Mouse (Mus musculus) stomach, embryonic 14.5 days (tissue): ENCODE measurements at regions not wholly inside any gene's neighbourhood (a gene's known extent, or its start where the extent isn't known, plus 50 kb on each side); places are given as distances from the start of the nearest gene placed in this dataset.
A peak's percentile ranks its signal among the peaks of the same experiment; 100 is the strongest.

Source experiments
- ATAC-seq: fragments of 200-750 bp; cut with Nextera tagmentation; 2 replicates; pipeline ENCODE4 v1.8.0; 2017; ENCODE audit warnings: low read depth, moderate TSS enrichment; ENCODE audit not compliant: insufficient number of reproducible peaks, insufficient read depth, low FRiP score
- H3K27ac ChIP-seq: fragments of 300-500 bp; sonication (generic); 2 replicates; pipeline ENCODE4 v1.5.1; 2014; ENCODE audit warnings: mild to moderate bottlenecking, low read length, moderate library complexity, mixed read lengths
- H3K27me3 ChIP-seq: fragments of 300-500 bp; sonication (generic); 2 replicates; pipeline ENCODE4 v1.6.1; 2014; ENCODE audit warnings: low read length, control low read depth, mixed read lengths; ENCODE audit not compliant: control insufficient read depth, insufficient read depth
- H3K36me3 ChIP-seq: fragments of 300-500 bp; sonication (generic); 2 replicates; pipeline ENCODE4 v1.6.1; 2014; ENCODE audit warnings: mild to moderate bottlenecking, control low read depth, low read length, moderate library complexity, mixed read lengths; ENCODE audit not compliant: control insufficient read depth, insufficient read depth
- H3K4me1 ChIP-seq: fragments of 300-500 bp; sonication (generic); 2 replicates; pipeline ENCODE4 v1.6.1; 2014; ENCODE audit warnings: low read length, control low read depth, mixed read lengths; ENCODE audit not compliant: control insufficient read depth, insufficient read depth
- H3K4me2 ChIP-seq: fragments of 300-500 bp; sonication (generic); replicated peaks from 2 replicates; pipeline ENCODE4 v1.6.1; 2014; ENCODE audit warnings: low read depth, low read length, control low read depth
- H3K4me3 ChIP-seq: fragments of 300-500 bp; sonication (generic); 2 replicates; pipeline ENCODE4 v1.5.1; 2014; ENCODE audit warnings: low read depth, low read length, control low read depth
- H3K9ac ChIP-seq: fragments of 300-500 bp; sonication (generic); replicated peaks from 2 replicates; pipeline ENCODE4 v1.6.1; 2014; ENCODE audit warnings: low read depth, mild to moderate bottlenecking, control low read depth, low read length, moderate library complexity, mixed read lengths
- H3K9me3 ChIP-seq: fragments of 300-500 bp; sonication (generic); 2 replicates; pipeline ENCODE4 v1.6.1; 2016; ENCODE audit warnings: low read depth, low read length, control low read depth; ENCODE audit not compliant: control insufficient read depth
- WGBS: fragments of 180-500 bp; shearing (Covaris S2); extraction: QIAGEN DNeasy Blood & Tissue Kit; methylation state at CpG from one replicate; pipeline ENCODE4 v1.1.7; 2014; 5-methylcytosine and 5-hydroxymethylcytosine counted together

GRCm38 (mm10) chr13:110836936-110837335, 417.9 kb upstream of the Actbl2 start:
- no peak overlapping the region for H3K27ac ChIP-seq
- no peak overlapping the region for H3K4me3 ChIP-seq
- no peak for ATAC-seq
- no peaks in the 10 kb centered on the region for H3K36me3 ChIP-seq
- H3K9me3 ChIP-seq: no peaks in the 10 kb centered on the region
- H3K27me3 ChIP-seq: no peaks in the 10 kb centered on the region
- 56% methylated on average over 7 of the region's 7 CpGs for WGBS
- no peaks in the 10 kb centered on the region for H3K4me1 ChIP-seq
- H3K9ac ChIP-seq: no peak overlapping the region
- H3K4me2 ChIP-seq: no peak overlapping the region

DNA sequence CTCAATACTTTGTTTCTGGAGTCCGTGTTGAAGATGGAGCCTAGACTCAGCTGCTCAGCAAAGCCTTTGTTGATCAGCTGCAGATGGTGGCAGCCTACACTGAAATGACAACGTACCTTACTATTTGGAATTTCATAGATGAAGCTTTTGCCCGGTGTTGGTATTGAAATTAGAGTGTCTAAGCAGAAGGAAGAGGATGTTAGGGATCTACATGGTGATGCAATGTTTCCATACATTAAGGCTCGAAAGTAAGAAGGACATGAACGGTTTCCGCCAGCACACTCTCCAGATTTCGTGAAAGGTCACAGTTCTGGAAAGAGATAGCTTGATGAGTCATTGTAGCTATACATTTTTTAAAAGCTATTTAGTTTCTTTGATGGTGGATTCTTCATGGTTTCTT, 412.9 kb upstream of the Actbl2 start:
- H3K36me3 ChIP-seq: no peaks in the 10 kb centered on the region
- H3K27me3 ChIP-seq: no peaks in the 10 kb centered on the region
- H3K4me1 ChIP-seq: no peaks in the 10 kb centered on the region
- no peak overlapping the region for H3K9ac ChIP-seq
- H3K27ac ChIP-seq: no peak overlapping the region
- H3K4me2 ChIP-seq: no peak overlapping the region
- 90% methylated on average over 7 of the region's 7 CpGs for WGBS
- H3K9me3 ChIP-seq: peaks cover 6% of the 10 kb centered on the region; the same call in 1 of the 2 replicates
- no peak for ATAC-seq
- no peak overlapping the region for H3K4me3 ChIP-seq

- H3K27ac ChIP-seq: no peak overlapping the region
- peaks cover 6% of the 10 kb centered on the region; the same call in 1 of the 2 replicates for H3K9me3 ChIP-seq
- H3K27me3 ChIP-seq: no peaks in the 10 kb centered on the region
- H3K4me1 ChIP-seq: no peaks in the 10 kb centered on the region
- no peak overlapping the region for H3K4me3 ChIP-seq
- H3K36me3 ChIP-seq: no peaks in the 10 kb centered on the region
- no peak overlapping the region for H3K9ac ChIP-seq
- WGBS: 82% methylated on average over 2 of the region's 2 CpGs
- no peak overlapping the region for H3K4me2 ChIP-seq
- ATAC-seq: no peak
Observed at GRCm38 (mm10) chr13:110845695-110846094, 409.1 kb upstream of the Actbl2 start.

- no peaks in the 10 kb centered on the region for H3K27me3 ChIP-seq
- H3K4me3 ChIP-seq: no peak overlapping the region
- peak; percentile 75; the same call in 1 of the 2 replicates for ATAC-seq
- H3K36me3 ChIP-seq: no peaks in the 10 kb centered on the region
- no peak overlapping the region for H3K4me2 ChIP-seq
- H3K27ac ChIP-seq: no peak overlapping the region
- H3K9me3 ChIP-seq: no peaks in the 10 kb centered on the region
- no peak overlapping the region for H3K9ac ChIP-seq
- WGBS: 29% methylated on average over 2 of the region's 2 CpGs
- H3K4me1 ChIP-seq: peaks cover 8% of the 10 kb centered on the region; the same call in 1 of the 2 replicates
Observed at GRCm38 (mm10) chr13:110852996-110853727, 401.7 kb upstream of the Actbl2 start.

- Histone ChIP-seq H3K4me3 (no peak overlapping the region), H3K9ac (no peak overlapping the region), H3K27ac (no peak overlapping the region), H3K9me3 (no peaks in the 10 kb centered on the region), H3K36me3 (no peaks in the 10 kb centered on the region), H3K4me2 (no peak overlapping the region), H3K27me3 (no peaks in the 10 kb centered on the region), H3K4me1 (peaks cover 8% of the 10 kb centered on the region; the same call in 1 of the 2 replicates)
- WGBS: 40% methylated on average over 1 of the region's 1 CpGs
- ATAC-seq: no peak
Observed at GRCm38 (mm10) chr13:110854213-110854612, 400.6 kb upstream of the Actbl2 start.

GRCm38 (mm10) chr13:110865902-110866512, 388.8 kb upstream of the Actbl2 start:
- WGBS: 46% methylated on average over 4 of the region's 4 CpGs
- no peaks in the 10 kb centered on the region for H3K9me3 ChIP-seq
- H3K9ac ChIP-seq: no peak overlapping the region
- H3K36me3 ChIP-seq: no peaks in the 10 kb centered on the region
- H3K4me2 ChIP-seq: no peak overlapping the region
- no peaks in the 10 kb centered on the region for H3K27me3 ChIP-seq
- no peaks in the 10 kb centered on the region for H3K4me1 ChIP-seq
- H3K27ac ChIP-seq: no peak overlapping the region
- no peak overlapping the region for H3K4me3 ChIP-seq
- ATAC-seq: no peak

DNA sequence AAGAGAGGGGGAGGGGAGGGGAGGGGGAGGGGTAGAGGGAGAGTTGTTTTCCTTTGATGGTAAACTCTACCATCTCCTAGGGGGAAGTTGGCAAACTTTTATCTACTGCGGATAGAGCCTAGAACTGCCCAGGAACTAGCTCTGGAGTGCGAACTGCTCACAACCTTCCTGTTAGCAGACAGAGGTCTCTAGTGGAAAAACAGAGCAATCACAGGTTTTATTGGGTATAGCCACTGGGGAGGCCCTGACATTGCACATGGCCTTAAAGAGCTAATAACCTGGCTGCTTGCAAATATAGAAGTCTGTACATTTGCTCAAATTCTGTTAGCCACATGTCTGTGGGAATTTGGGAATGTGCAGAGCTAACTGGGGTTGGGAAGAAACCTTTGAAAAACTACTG, 388.1 kb upstream of the Actbl2 start:
- H3K27me3 ChIP-seq: no peaks in the 10 kb centered on the region
- no peaks in the 10 kb centered on the region for H3K36me3 ChIP-seq
- H3K27ac ChIP-seq: no peak overlapping the region
- no peaks in the 10 kb centered on the region for H3K9me3 ChIP-seq
- no peaks in the 10 kb centered on the region for H3K4me1 ChIP-seq
- WGBS: 59% methylated on average over 2 of the region's 2 CpGs
- H3K4me2 ChIP-seq: no peak overlapping the region
- no peak for ATAC-seq
- H3K4me3 ChIP-seq: no peak overlapping the region
- H3K9ac ChIP-seq: no peak overlapping the region

DNA sequence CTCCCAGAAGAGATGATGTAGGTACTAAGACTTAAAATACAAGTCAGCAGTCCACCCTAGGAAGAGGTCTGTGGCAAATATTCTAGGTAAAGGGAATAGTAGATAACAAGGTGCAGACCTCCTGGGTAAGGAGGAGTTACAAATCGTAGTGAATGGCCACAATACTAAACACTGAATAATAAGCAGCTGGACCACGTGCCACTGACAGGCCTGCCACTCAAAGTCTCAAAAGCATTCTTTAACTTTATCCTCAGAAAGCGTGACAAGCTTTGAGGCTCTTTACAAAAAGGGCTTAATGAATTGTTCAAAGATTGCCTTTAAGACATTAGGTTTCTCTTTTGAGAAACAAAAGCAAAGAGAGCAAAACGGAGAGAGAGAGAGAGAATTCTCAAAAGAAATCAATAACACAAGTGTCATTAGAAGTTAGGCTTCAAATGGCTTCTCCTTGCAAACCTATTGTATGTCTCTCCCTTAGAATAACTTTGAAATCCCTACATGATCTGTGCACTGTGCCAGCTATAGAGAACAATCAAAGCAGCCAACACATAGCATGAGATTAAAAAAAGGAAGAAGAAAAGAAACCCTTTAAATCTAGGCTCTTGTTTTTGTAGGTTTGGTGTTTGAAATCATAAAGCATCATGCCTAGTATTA, 383.6 kb upstream of the Actbl2 start:
- Histone ChIP-seq H3K4me3 (no peak overlapping the region), H3K4me1 (no peaks in the 10 kb centered on the region), H3K36me3 (no peaks in the 10 kb centered on the region), H3K9ac (no peak overlapping the region), H3K4me2 (no peak overlapping the region), H3K27ac (no peak overlapping the region), H3K9me3 (no peaks in the 10 kb centered on the region), H3K27me3 (no peaks in the 10 kb centered on the region)
- WGBS: 55% methylated on average over 4 of the region's 4 CpGs
- ATAC-seq: no peak
